Mouse (Mus musculus): ENCODE measurements around the gene Hoxd12.

Hoxd12 gene

GRCm38 (mm10) chr2:74706393-74706960, 31.7 kb downstream of the Hoxd12 start:
- no peak for DNase-seq (ENCODE audit: low read depth in 1 of 2, low spot score in 2 of 2)

GRCm38 (mm10) chr2:74707599-74707998, 32.8 kb downstream of the Hoxd12 start:
- DNase-seq (ENCODE audit: low read depth in 1 of 2, low spot score in 2 of 2), result no peak

- no peak for DNase-seq (ENCODE audit: low read depth in 1 of 2, low spot score in 2 of 2)
Measured at GRCm38 (mm10) chr2:74708676-74709075, 33.9 kb downstream of the Hoxd12 start.

- DNase-seq (ENCODE audit: low read depth in 1 of 2, low spot score in 2 of 2), result no peak
Measured at GRCm38 (mm10) chr2:74709465-74710419, 34.9 kb downstream of the Hoxd12 start.

- DNase-seq (ENCODE audit: low read depth in 1 of 2, low spot score in 2 of 2), result no peak
Measured at GRCm38 (mm10) chr2:74710929-74711543, 36.2 kb downstream of the Hoxd12 start.

GRCm38 (mm10) chr2:74711721-74712621, 37.2 kb downstream of the Hoxd12 start, which contains the start of the genes Hoxd3 and Hoxd4:
TSS of gene Hoxd3 (plus strand) at chr2:74711927.
TSS of gene Hoxd4 (plus strand) at chr2:74711929.
- no peak for DNase-seq (ENCODE audit: low read depth in 1 of 2, low spot score in 2 of 2)

- no peak for DNase-seq (ENCODE audit: low read depth in 1 of 2, low spot score in 2 of 2)
Measured at GRCm38 (mm10) chr2:74713239-74714150, 38.7 kb downstream of the Hoxd12 start.

- no peak for DNase-seq (ENCODE audit: low read depth in 1 of 2, low spot score in 2 of 2)
Measured at GRCm38 (mm10) chr2:74714156-74714789, 39.5 kb downstream of the Hoxd12 start.

- DNase-seq (ENCODE audit: low read depth in 1 of 2, low spot score in 2 of 2), result no peak
Measured at GRCm38 (mm10) chr2:74714881-74715280, 40.1 kb downstream of the Hoxd12 start.

GRCm38 (mm10) chr2:74715504-74716241, 40.9 kb downstream of the Hoxd12 start:
- DNase-seq (ENCODE audit: low read depth in 1 of 2, low spot score in 2 of 2), result peak in 1 of 2 experiments; percentile 31

- no peak for DNase-seq (ENCODE audit: low read depth in 1 of 2, low spot score in 2 of 2)
Measured at GRCm38 (mm10) chr2:74720384-74720783, 45.6 kb downstream of the Hoxd12 start.

- DNase-seq (ENCODE audit: low read depth in 1 of 2, low spot score in 2 of 2), result no peak
Measured at GRCm38 (mm10) chr2:74720955-74721491, 46.2 kb downstream of the Hoxd12 start.

GRCm38 (mm10) chr2:74721882-74722281, 47.1 kb downstream of the Hoxd12 start:
- DNase-seq (ENCODE audit: low read depth in 1 of 2, low spot score in 2 of 2), result no peak

- no peak for DNase-seq (ENCODE audit: low read depth in 1 of 2, low spot score in 2 of 2)
Measured at GRCm38 (mm10) chr2:74722949-74723348, 48.1 kb downstream of the Hoxd12 start.

- no peak for DNase-seq (ENCODE audit: low read depth in 1 of 2, low spot score in 2 of 2)
Measured at GRCm38 (mm10) chr2:74724244-74725015, 49.6 kb downstream of the Hoxd12 start.

GRCm38 (mm10) chr2:74725171-74725570, 50.4 kb downstream of the Hoxd12 start:
- DNase-seq (ENCODE audit: low read depth in 1 of 2, low spot score in 2 of 2), result no peak

- no peak for DNase-seq (ENCODE audit: low read depth in 1 of 2, low spot score in 2 of 2)
Measured at GRCm38 (mm10) chr2:74726551-74726950, 51.7 kb downstream of the Hoxd12 start, which contains the start of gene Gm28230. TSS of gene Gm28230 (plus strand) at chr2:74726728.

All from monocyte, adult 2 months (primary cell).